Mouse (Mus musculus) hindlimb bud, embryonic 11.5 days (tissue): ENCODE measurements around the gene Siah2.

ENCODE experiments used
- DNase-seq: peaks from one replicate; pipeline ENCODE4 v3.0.0-alpha.2; 2012; ENCODE audit warnings: low read depth, low spot score; ENCODE audit errors: extremely low spot score

Gene Siah2

GRCm38 (mm10) chr3:58691997-58692721 is at the start of gene Siah2:
Gene Siah2, minus strand, starts transcription at chr3:58692400.
- no peak for DNase-seq

DNA sequence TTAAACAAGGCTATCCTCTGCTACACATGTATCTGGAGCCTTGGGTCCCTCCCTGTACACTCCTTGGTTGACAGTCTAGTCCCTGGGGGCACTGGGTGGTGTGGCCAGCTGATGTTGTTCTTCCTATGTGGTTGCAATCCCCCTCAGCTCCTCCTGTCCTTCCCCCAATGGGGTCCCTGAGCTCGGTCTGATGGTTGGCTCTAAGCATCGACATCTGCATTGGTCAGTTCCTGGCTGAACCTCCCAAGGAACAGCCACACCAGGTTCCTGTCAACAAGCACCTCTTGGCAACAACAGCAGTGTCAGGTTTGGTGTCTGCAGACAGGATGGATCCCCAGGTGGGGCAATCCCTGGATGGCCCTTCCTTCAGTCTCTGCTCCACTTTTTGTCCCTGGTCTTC is 47.3 kb upstream of the Siah2 start:
- no peak for DNase-seq

DNA sequence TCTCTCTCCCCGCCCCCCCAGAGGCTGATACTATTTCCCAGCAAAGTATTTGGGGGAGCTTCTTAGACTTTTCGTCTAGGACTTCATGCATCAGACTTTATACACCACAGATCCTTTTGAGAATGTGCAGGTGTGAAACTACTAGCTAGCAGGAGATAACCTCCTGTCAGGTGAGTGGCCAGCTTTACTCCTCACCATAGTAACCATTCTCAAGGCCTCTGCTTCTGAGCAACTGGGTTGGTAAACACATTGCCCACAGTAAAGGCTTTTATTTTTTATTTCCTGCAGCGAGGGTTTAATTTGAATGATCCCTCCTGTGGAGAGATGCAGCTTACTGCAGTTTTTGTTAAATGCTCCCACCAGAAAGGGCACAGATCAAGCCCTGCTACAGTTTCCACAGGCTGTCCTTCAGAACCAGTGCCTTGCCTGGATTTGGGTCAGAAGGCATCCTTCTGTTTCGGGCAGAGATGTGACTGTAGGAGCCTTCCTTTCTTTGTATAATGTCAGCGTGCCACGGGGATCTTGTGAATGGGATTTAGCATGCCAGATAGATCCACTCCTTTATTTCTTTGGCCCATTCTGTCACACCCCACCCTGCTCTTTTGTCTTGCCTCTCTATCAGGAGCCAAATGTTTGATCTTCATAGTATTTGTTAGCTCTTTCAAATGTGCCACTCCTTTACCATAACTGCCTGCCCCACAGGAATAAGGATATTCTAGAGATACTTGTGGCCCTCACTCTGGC is 46.3 kb upstream of the Siah2 start:
- DNase-seq, result no peak

DNA sequence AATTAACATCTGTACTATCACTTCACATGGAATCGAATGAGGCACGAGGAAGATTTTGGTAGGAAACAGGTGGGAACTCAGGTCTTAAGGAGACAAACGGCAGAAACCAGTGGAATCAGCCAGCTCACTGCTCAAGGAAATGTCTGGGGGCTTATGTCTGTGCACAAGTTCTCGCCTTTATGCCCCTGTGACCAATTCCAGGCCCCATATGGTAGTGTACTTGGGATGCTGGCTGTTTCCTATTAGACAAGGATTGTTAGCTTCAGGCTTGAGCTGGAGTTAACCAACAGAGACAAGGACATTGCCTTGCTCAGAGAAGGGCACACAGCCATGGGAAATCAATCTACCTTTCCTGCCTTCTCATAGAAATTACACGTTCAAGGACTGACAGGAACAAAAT is 39.3 kb upstream of the Siah2 start:
- no peak for DNase-seq

DNA sequence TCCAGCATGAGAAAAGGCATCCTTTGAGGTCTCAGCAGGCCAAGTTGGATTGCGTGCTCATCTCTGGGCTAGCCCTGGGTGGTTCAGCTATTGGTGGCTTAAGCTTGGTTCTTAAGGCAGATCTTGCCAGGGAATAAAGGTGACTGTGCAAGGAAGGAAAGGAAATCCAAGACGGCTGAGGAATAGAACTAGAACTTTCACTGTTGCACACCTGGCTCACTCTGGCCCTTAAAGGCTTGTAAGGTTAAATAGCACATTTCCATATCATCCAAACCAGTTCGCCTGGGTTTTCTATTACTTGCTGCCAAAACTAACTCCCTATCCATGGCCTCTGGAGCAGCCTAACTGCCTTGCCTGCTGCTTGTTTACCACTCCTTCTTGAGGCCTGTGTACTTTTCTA is 38.4 kb upstream of the Siah2 start:
- no peak for DNase-seq

DNA sequence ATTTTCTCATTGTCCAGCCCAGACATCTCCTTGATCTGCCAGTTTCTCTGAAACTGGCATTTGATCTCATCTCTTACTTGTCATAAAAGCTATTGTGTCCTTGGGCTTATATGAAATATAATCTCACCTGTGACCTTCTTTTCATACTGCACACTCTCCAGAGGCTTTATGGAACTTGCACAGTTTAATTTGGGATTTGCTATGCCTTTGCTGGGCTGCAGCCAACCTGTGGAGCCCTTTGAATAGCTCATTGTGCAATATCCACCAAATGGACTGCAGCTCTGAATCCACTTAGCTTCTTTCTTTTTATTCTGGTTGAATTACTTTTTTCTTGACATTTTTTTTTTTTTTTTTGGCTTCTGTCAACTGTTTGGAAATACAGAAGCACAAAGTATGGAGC is 37.3 kb upstream of the Siah2 start:
- no peak for DNase-seq

DNA sequence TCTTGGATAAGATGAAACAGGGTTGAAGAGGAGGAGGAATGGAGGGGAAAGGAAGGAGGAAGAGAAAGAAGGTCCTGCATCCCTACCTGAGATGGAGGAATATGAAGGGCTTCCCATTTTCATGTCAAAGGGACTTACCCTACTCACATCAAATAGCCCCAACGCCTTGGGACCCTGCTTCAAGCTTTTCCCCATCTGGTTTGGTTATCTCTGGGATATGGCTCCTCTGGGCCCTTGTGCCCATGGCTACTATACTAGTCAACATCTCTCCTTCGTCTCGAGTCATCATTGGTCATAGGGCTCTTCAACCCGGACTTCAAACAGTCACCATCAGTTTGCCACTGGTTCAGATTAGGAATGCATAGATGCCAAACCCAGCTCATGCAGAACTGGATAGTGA is 35.4 kb upstream of the Siah2 start:
- no peak for DNase-seq

DNA sequence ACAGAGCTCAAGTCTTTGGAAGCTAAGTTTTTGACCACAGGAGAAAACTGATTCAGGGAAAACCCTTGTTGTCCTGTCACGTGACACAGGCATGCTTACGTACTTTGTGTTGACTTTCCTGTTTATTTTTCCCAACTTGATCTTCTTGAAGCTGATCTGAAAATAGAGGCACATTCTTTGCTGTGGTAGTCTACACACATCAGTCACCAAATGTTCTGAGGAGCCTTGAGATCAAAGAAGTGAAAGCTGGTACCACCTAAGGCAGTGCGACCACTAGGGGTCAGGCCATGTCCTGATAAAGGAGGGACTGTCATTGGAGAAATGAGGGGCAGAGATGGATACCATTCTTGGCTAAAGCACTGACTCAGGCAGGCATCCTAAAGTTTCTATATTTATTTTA is 34.8 kb upstream of the Siah2 start:
- no peak for DNase-seq

GRCm38 (mm10) chr3:58726374-58726773 is 34.2 kb upstream of the Siah2 start:
- DNase-seq, result no peak

DNA sequence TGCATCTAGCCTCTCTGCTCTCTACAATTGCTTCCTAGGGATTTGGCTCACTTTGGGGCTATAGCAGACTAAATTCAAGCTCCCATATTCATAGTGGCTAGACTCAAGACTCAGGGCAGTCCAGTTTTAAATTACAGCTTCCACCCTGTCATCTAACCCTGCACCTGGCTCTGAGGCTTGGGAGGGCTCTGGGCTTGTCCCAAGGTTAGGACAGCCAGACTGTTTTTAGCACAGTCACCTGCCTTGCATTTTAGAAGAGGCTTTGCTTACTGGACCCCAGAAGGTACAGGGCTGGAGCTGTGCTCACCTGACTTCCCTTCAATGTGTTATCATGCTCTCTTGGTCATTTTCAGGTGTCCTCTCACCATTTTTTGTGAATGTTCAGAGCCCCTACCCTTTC is 32.6 kb upstream of the Siah2 start:
- DNase-seq, result no peak

- DNase-seq, result no peak
Measured at GRCm38 (mm10) chr3:58723656-58724055, 31.5 kb upstream of the Siah2 start.

GRCm38 (mm10) chr3:58719461-58720230 is 27.4 kb upstream of the Siah2 start:
- no peak for DNase-seq

DNA sequence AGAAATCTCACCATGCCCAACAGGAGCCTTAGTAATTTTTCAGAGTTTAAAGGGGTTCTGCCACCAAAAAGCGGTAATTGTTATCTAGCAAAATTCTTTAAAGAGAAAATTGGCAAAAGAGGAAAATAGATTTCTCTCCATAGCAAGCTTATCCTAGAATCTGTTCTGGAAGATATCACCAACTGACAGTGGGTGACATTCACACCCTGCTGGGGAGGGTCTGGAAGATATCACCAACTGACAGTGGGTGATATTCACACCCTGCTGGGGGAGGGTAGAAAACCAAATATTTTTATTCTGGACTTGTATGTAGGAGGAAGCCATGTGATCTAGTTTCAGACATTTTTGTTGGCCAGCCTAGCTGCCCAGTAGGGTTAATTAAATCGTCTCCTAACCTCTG is 24.5 kb upstream of the Siah2 start:
- no peak for DNase-seq

DNA sequence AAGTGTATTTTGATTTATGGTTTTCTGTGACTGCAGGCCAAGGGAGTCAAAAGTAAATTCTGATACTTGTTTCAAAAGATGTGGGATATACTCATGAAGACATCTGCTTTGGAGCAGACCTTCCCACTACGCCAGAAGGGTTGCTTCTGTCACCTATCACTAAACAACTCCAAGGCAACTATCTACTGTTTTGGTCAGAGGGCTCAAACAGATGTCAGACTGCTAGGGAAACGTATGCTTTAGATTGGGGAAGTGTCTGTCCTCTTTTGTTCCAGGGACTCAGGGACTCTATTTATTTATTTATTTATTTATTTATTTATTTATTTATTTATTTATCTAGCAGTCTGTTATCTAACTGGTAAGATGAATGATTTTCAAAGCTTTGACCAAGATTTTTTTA is 22.6 kb upstream of the Siah2 start:
- DNase-seq, result no peak

DNA sequence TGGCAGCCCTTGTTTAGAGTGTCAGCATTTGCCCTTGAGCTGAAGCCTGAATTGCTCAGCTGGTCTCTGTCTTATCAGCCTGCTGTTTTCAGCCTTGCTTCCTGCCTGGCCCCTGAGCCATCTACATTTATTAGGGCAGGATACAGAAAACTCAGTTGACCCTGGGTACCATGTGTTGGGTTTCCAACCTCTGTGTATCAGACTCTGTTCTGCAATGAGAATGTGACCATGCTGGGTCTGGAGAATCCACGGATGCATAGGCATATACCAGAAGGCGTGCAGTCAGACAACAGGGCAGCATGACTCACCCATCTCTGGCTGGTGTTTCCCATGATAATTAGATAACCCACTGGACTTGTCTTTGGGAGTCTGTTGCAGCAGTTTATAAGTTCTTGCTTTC is 21.8 kb upstream of the Siah2 start:
- DNase-seq, result no peak

DNA sequence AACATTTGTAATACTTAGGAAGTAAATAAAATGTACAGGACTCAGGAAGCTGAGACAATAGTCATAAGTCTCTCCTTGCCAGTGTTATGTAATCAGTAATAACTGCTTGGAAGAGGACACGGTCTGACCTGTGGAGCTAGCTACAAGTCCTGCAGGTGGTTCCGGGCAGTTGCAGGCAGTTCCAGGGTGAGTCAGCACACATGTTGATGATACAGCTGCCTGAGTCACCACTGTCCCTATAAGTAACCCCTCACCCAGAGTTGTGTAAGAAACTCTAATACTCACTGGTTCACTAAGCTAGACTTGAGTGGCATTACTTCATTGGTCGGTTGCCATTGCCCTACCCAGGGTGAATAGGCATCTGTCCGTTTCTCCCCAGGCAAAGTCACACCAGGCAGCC is 21.0 kb upstream of the Siah2 start:
- no peak for DNase-seq

- no peak for DNase-seq
Measured at GRCm38 (mm10) chr3:58704547-58704946, 12.3 kb upstream of the Siah2 start.

DNA sequence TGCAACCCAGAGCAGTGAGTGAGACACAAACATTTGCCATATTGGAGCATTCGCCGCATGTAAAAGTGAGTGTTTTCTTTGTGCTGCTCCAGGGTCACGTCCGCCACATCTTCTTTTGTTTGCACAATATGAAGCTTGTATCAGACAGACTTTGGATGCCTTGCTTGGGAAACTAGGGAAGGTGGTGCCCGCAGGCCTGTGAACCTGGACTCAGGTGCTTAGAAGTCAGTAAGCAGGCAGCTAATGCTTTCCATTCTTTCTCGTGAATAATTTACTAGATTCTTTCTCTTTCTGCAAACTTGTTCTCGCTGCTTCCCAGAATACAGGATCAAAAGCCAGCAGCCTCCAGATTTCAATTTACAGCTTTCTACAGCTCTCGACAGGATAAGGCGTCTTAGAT is 11.5 kb upstream of the Siah2 start:
- DNase-seq, result no peak

GRCm38 (mm10) chr3:58702329-58702728 is 10.1 kb upstream of the Siah2 start:
- no peak for DNase-seq

- DNase-seq, result no peak
Measured at GRCm38 (mm10) chr3:58701441-58701840, 9.2 kb upstream of the Siah2 start.

GRCm38 (mm10) chr3:58697926-58698325 is 5.7 kb upstream of the Siah2 start:
- DNase-seq, result no peak

DNA sequence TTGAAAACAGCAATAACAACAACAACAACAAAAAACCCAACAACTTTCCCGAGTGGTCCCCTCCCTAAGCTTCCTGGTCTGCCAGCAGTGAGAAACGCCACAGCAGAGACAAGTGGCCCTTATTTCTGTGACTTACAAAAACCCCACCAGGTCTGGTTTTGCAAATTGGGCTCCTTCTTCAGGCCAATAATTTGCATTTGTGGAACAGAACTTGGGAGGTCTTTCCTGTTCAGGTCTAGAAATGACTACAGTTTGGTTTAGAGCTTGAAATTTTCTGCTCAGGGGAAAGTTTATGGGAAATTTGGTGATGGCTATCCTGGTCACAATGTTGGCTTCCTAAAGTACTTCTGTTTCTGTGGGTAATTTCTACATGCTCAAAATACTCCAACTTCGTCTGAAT is 4.6 kb upstream of the Siah2 start:
- DNase-seq, result no peak
